Mouse (Mus musculus): ENCODE measurements around the gene Bst1.
A peak's percentile ranks its signal among the peaks of the same experiment; 100 is the strongest.

Gene Bst1

DNA sequence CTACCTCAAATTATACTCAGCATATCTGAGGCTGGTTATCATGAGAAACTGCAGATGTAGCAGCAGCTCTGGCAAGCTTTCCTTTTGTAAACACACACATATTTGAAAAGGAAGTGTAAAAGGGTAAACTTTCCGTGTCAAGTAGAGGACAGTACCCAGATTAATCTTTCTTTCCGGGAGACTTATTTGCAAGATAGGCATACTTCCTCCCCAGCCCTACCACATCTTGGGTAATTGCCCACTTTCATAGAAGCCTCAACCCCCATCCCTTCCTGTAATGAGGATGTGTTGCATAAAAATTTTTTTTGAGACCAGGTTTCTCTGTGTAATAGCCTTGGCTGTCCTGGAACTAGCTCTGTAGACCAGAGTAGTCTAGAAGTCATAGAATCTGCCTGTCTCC, 37.1 kb downstream of the Bst1 start:
- DNase-seq (ENCODE audit: low spot score) = no peak

DNA sequence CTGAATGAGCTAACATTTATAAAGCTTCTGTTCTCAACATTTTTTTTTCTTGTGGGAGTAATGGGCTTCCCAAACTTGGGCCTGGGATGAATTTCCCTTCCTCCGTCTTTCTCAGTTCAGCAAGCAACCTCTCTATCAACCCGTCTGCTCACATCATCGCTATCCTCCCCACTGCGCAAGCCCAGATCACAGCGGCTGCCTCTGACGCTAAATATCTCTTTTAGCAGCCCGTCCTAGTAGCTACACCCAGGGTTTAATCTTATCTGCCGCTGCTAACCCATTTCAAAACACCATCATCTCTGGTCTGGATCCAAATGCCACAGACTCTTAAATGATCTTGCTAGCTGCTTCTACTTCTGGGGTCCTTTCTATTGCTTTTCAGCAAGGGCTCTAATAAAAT, 41.0 kb downstream of the Bst1 start:
- DNase-seq (ENCODE audit: low spot score) = no peak

- DNase-seq (ENCODE audit: low spot score) = no peak
Measured at GRCm38 (mm10) chr5:43860096-43860495, 41.4 kb downstream of the Bst1 start.

DNA sequence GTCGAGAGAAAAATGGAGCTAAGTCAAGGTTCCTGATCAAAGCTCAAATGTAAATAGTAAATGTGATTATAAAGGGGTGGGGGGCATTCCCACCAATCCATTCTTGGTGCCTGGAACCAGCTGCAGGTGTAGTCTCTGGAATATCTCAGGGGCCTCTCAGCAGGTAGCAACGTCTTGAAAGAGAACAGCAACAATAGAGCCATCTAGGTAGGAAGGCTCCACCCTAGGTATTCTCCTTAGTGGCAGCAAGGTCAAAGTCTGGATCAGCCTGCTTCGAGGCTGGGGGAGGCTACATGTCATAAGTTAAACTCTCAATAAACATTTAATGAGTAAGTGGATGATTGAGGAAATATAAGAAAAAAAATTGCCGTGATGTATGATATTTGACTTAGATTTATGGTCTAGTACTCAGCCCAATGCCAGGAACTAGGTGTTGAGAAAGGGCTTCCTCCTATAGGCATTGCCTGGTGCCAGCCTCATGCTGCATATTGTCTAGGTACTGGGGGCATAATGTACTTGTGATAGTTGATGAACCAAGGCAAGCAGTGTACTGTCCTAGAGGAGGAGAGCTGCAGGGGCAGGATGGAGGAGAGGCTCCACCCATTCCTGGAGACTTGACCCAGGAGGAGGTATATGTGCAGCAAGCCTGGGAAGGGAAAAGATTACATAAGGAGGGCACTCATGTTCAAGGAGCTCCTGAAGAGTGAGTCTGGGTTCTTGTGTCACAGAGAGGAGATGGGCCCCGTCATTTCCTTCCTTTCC, 42.2 kb downstream of the Bst1 start:
- DNase-seq (ENCODE audit: low spot score) = no peak

DNA sequence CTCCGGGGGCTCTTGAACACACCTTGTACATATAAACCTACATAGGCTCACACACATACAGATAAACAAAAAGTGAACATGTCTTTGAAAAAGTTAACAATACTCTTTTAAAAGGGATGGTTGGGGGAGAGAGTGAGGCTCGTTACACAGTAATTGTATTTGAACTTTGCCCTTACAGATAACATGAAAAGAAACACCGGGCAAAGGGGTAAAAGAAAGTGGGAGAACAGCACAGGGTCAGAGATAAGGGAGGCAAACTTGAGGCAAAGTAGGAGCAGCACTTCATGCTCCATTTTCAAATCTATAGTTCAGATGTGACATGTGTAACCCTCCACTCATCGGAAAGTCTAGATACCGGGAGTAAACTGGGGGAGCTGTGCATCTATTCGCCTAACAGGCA, 45.0 kb downstream of the Bst1 start:
- no peak for DNase-seq (ENCODE audit: low spot score)

GRCm38 (mm10) chr5:43865316-43865715, 46.6 kb downstream of the Bst1 start:
- no peak for DNase-seq (ENCODE audit: low spot score)

- no peak for DNase-seq (ENCODE audit: low spot score)
Measured at GRCm38 (mm10) chr5:43868253-43868652, 49.6 kb downstream of the Bst1 start, which contains the start of gene Cd38. Gene Cd38 (plus strand): TSS chr5:43868553.

GRCm38 (mm10) chr5:43868711-43869600, 50.3 kb downstream of the Bst1 start:
- DNase-seq (ENCODE audit: low spot score) = peak; percentile 20

GRCm38 (mm10) chr5:43871845-43872244, 53.2 kb downstream of the Bst1 start:
- no peak for DNase-seq (ENCODE audit: low spot score)

DNA sequence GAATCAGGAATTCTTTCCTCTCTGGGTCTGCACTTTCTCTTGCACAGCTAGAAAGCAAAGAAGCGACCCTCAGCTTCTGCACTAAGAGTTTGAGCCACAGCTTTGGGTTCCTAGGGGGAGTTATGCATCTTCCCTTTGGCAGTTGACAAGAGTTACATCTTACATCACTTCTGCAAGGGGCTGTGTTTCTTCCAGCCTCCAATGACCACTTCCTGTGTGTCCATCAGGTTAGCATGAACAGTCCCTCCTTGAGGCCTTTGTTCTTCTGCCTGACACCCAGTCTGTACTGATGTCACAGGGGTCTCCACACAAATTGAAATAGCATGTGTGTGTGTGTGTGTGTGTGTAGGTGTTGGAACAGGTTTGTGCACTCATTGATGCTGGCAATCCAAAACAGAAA, 54.0 kb downstream of the Bst1 start:
- no peak for DNase-seq (ENCODE audit: low spot score)

DNA sequence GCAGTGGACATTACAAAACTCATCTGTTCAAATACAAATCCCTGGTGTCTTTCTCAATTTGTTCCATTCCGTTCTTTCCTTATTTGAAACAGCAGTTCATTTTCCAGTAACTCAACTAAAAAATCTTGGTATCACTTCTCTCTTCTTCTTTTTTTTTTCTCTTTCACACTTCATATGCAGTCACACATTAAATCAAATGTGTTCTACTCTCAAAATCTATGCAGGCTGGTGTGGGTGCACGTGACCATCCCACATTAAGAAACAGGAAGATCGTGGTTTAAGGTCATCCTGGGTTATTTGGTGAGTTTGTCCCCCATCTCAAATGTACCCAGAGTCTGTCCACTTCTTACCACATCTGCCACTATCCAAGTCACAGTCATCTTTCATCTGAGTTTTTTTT, 63.3 kb downstream of the Bst1 start:
- no peak for DNase-seq (ENCODE audit: low spot score)

DNA sequence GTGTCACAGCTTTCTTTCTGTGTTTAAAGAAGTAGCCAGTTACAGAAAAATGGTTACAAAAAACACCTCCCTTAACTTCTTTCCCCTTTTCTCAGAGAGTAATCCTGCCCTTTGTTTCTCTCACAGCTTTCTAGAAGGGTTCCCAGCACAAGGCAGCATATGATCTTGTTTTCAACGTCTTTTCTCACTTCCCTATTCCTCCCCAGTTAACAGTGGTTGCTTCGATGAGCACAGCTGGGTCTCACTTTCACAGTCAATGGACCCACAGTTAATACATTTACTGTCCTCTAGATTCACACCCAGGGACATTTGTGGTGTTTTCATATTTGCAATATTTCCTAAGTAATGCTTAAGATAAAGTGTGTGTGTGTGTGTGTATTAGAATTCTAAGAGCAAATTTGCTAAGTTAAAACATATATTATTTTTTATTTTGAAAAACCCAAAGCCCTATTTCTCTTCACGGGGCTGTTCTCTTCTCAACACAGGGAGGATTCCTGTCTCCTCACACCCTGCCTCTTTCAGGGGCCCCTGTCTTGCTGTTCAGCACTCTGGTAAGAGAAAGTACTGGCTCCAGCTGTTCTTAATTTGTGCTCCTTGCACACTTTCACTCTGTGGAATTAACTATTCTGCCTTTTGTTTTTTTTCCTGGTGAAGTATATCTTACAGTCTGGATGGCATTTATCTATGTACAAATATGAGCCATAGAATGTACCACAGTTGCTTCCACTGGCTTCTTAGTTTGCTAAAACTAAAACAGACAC, 66.6 kb downstream of the Bst1 start:
- no peak for DNase-seq (ENCODE audit: low spot score)

GRCm38 (mm10) chr5:43892386-43892785, 73.7 kb downstream of the Bst1 start:
- DNase-seq (ENCODE audit: low spot score) = no peak
